Mouse (Mus musculus): ENCODE measurements around the gene Ube2q2. TPM values are rescaled to one million over a fixed set of nuclear protein-coding genes. Genes with fewer than 3 reads are reported as not detected.
"Not testable (repeated sequence)": the region's sequence is repeated elsewhere in the genome, so short reads cannot be mapped to it uniquely, and the experiment has no call there.

Ube2q2 gene
- polyA plus RNA-seq, 1 experiment from 2014 or later, result 24.5 TPM

DNA sequence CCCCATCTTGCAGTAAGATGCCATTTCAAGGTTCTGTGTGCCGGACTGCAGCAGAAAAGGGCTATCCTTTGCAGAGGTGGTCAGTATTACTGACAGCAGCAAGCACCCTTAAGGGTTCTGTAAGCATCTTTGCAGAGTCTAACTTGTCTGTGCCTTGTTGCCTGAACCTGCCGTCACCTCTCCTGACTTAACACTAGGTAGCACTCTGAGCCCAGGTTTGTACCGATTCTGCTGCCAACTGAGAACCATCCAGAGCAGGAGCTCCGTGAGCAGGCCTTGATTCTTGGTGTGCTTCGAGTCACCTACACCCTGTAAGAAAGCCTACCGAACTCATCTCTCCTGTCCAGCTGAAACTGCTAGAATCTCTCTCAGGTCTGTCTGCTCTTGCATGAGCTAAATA is 82.9 kb downstream of the Ube2q2 start:
- Histone ChIP-seq H3K27me3 (replicated peaks; ENCODE audit: insufficient read depth, low read length) (no peaks in the 10 kb centered on the region), H3K4me1 (ENCODE audit: insufficient read depth, low read depth, low read length) (no peaks in the 10 kb centered on the region), H3K9me3 (ENCODE audit: low read length) (no peaks in the 10 kb centered on the region), H3K4me2 (replicated peaks; ENCODE audit: low read depth, low read length) (no peak overlapping the region), H3K36me3 (ENCODE audit: insufficient read depth, low read length) (no peaks in the 10 kb centered on the region), H3K27ac (ENCODE audit: low read length) (no peak overlapping the region), H3K4me3 (ENCODE audit: low read depth, low read length) (no peak overlapping the region), H3K9ac (replicated peaks; ENCODE audit: low read depth) (no peak overlapping the region)
- WGBS, result 55% methylated on average over 6 of the region's 6 CpGs
- DNase-seq (ENCODE audit: low spot score), result no peak
- no peak for ATAC-seq
- TF ChIP-seq CTCF (IDR thresholded peaks at IDR 0.05) (peak; percentile 28), EP300 (IDR thresholded peaks at IDR 0.05) (no peak)

DNA sequence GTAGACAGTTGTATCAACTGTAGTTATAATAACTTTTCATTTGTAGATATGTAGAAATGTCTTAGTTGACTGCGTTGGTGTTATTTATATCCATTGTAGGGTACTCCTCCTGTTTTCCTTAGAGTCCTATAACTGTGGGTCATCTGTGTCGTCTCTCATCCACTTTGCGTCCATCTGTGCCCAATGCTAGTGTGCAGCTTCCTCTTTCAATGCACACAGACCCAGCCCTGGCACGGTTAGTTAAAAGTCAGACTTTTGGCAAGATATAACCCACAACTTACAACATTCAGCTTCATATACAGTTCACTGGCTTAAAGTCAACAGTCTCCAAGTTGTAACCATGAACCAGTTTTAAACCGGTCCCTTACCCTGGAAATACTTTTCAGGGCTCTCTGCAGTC is 83.5 kb downstream of the Ube2q2 start:
- Histone ChIP-seq H3K9me3 (ENCODE audit: low read length) (no peaks in the 10 kb centered on the region), H3K9ac (replicated peaks; ENCODE audit: low read depth) (no peak overlapping the region), H3K4me1 (ENCODE audit: insufficient read depth, low read depth, low read length) (no peaks in the 10 kb centered on the region), H3K4me2 (replicated peaks; ENCODE audit: low read depth, low read length) (no peak overlapping the region), H3K27ac (ENCODE audit: low read length) (no peak overlapping the region), H3K36me3 (ENCODE audit: insufficient read depth, low read length) (no peaks in the 10 kb centered on the region), H3K27me3 (replicated peaks; ENCODE audit: insufficient read depth, low read length) (no peaks in the 10 kb centered on the region), H3K4me3 (ENCODE audit: low read depth, low read length) (no peak overlapping the region)
- no peak for DNase-seq (ENCODE audit: low spot score)
- no peak for TF ChIP-seq CTCF (IDR thresholded peaks at IDR 0.05)
- no peak for TF ChIP-seq EP300 (IDR thresholded peaks at IDR 0.05)
- no peak for ATAC-seq
- WGBS, result 83% methylated on average over 5 of the region's 5 CpGs

DNA sequence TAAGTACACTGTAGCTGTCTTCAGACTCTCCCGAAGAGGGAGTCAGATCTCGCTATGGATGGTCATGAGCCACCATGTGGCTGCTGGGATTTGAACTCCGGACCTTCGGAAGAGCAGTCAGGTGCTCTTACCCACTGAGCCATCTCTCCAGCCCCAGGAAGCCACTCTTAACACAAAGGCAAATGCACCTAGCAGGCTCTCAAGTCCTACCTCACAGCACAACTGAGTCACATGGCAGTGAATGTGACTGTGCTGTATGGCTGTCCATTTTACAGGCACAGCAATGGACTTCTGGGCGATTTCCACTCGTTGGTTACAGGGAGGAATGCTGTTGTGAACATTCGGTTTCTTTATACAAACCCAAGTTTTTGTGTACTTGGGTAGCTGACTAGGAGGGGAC is 83.9 kb downstream of the Ube2q2 start:
- no peak for ATAC-seq
- Histone ChIP-seq H3K27me3 (replicated peaks; ENCODE audit: insufficient read depth, low read length) (no peaks in the 10 kb centered on the region), H3K36me3 (ENCODE audit: insufficient read depth, low read length) (no peaks in the 10 kb centered on the region), H3K27ac (ENCODE audit: low read length) (no peak overlapping the region), H3K9ac (replicated peaks; ENCODE audit: low read depth) (no peak overlapping the region), H3K4me2 (replicated peaks; ENCODE audit: low read depth, low read length) (no peak overlapping the region), H3K9me3 (ENCODE audit: low read length) (no peaks in the 10 kb centered on the region), H3K4me3 (ENCODE audit: low read depth, low read length) (no peak overlapping the region), H3K4me1 (ENCODE audit: insufficient read depth, low read depth, low read length) (no peaks in the 10 kb centered on the region)
- no peak for DNase-seq (ENCODE audit: low spot score)
- WGBS, result 86% methylated on average over 7 of the region's 7 CpGs
- TF ChIP-seq CTCF (IDR thresholded peaks at IDR 0.05) (no peak), EP300 (IDR thresholded peaks at IDR 0.05) (no peak)

DNA sequence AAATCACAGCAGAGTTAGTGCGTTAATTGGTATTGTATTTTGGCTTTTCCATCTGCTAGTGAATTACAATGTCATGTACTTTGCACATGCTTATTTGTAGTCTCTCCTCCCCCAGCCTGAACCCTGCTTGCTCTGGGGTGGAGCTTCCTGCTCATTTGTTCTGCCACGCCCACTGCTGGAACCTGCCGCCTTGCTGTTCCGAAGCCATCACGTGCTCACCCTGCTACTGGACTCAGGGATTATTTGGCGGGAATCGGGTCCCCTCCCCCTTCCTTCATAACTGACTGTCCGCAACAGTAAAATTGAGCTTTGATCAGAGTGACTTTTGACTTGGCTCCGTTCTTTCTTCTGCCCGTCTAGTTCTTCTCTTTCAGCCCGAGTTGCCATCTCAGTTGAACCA is 84.4 kb downstream of the Ube2q2 start:
- not testable (repeated sequence) for H3K9me3 ChIP-seq (ENCODE audit: low read length); H3K9ac ChIP-seq (replicated peaks; ENCODE audit: low read depth); DNase-seq (ENCODE audit: low spot score); ATAC-seq; H3K36me3 ChIP-seq (ENCODE audit: insufficient read depth, low read length); H3K4me2 ChIP-seq (replicated peaks; ENCODE audit: low read depth, low read length); H3K4me1 ChIP-seq (ENCODE audit: insufficient read depth, low read depth, low read length); H3K27ac ChIP-seq (ENCODE audit: low read length); H3K4me3 ChIP-seq (ENCODE audit: low read depth, low read length); H3K27me3 ChIP-seq (replicated peaks; ENCODE audit: insufficient read depth, low read length)
- WGBS, result 61% methylated on average over 11 of the region's 11 CpGs

DNA sequence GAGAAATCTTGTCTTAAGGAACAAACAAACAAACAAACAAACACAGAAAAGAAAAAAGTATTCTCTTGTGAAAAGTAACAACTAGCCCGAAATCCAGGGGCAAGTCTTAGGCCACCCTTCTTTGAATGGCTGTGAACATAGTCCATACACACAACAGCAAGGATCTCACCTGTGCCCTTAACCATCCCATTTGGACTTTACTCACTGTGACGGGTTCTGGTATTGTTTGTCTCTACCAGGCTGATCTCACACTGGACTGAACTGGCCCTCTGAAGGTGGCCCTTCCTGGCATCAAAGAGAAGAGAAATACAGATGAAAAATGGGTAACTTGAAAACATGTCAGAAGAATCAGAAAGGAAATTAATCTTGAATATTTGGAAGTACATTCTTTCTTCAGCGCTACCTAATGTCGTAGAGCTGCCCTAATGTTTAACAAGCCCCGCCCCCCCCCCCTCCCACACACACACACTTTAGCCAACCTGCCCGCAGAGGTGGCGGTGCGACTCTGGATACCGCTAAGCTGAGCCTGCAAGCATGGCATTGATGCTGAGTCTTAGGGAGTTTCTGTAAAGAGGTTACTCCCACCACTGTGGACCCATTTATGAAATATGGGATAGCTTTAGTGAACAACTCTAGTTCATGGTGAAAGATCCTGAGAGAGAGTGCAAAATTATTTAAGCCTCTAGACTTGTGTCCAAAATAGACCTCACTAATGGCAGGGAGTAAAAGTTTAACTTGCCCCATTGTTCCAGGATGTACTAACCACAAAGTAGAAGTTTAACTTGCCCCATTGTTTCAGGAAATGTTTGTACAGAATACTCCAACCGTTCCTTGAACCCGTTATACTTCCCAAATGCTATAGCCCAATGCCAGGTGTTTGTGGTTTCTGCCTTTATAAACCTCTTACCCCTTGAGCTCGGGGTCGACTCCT is 87.8 kb downstream of the Ube2q2 start:
- DNase-seq (ENCODE audit: low spot score), result no peak
- no peak for ATAC-seq

DNA sequence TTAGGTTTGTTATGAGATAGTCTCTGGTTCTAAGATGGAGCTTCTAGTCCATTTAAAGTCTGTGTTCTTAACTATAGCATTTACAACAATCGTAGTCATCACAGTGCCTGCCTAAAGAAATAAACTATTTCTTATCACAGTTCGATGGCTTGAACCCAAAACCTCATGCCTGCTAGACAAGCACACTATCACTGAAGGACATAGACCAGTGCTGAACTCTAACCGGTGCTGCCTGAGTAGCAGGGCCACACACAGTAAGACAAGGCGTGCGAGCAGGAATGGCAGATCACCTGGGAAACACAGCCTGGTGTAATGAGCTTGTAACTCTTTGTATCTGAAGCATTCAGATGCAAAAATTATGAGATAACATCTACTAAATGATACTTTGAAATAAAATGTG is 92.2 kb downstream of the Ube2q2 start:
- WGBS, result 68% methylated on average over 5 of the region's 5 CpGs
- DNase-seq (ENCODE audit: low spot score) (no peak), ATAC-seq (no peak)
- Histone ChIP-seq H3K36me3 (ENCODE audit: insufficient read depth, low read length) (no peaks in the 10 kb centered on the region), H3K9ac (replicated peaks; ENCODE audit: low read depth) (no peak overlapping the region), H3K4me3 (ENCODE audit: low read depth, low read length) (no peak overlapping the region), H3K4me1 (ENCODE audit: insufficient read depth, low read depth, low read length) (no peaks in the 10 kb centered on the region), H3K9me3 (ENCODE audit: low read length) (no peaks in the 10 kb centered on the region), H3K27ac (ENCODE audit: low read length) (no peak overlapping the region), H3K4me2 (replicated peaks; ENCODE audit: low read depth, low read length) (no peak overlapping the region), H3K27me3 (replicated peaks; ENCODE audit: insufficient read depth, low read length) (no peaks in the 10 kb centered on the region)
- no peak for TF ChIP-seq EP300 (IDR thresholded peaks at IDR 0.05)
- no peak for TF ChIP-seq CTCF (IDR thresholded peaks at IDR 0.05)

More for the DNA sequence above, 87.8 kb downstream of the Ube2q2 start:
- no peak for TF ChIP-seq EP300 (IDR thresholded peaks at IDR 0.05)
- no peak for TF ChIP-seq CTCF (IDR thresholded peaks at IDR 0.05)
- Histone ChIP-seq H3K9ac (replicated peaks; ENCODE audit: low read depth) (no peak overlapping the region), H3K36me3 (ENCODE audit: insufficient read depth, low read length) (no peaks in the 10 kb centered on the region), H3K9me3 (ENCODE audit: low read length) (no peaks in the 10 kb centered on the region), H3K4me2 (replicated peaks; ENCODE audit: low read depth, low read length) (no peak overlapping the region), H3K4me1 (ENCODE audit: insufficient read depth, low read depth, low read length) (no peaks in the 10 kb centered on the region), H3K27me3 (replicated peaks; ENCODE audit: insufficient read depth, low read length) (no peaks in the 10 kb centered on the region), H3K27ac (ENCODE audit: low read length) (no peak overlapping the region), H3K4me3 (ENCODE audit: low read depth, low read length) (no peak overlapping the region)
- 68% methylated on average over 13 of the region's 13 CpGs for WGBS

All from lung, postnatal 0 days (tissue).